Mouse (Mus musculus): ENCODE data around the gene Mdga2. TPM values are rescaled to one million over a fixed set of nuclear protein-coding genes. Genes with fewer than 3 reads are reported as not detected.

The Mdga2 gene
- polyA plus RNA-seq, 1 experiment from 2014 or later = 4.7 TPM

DNA sequence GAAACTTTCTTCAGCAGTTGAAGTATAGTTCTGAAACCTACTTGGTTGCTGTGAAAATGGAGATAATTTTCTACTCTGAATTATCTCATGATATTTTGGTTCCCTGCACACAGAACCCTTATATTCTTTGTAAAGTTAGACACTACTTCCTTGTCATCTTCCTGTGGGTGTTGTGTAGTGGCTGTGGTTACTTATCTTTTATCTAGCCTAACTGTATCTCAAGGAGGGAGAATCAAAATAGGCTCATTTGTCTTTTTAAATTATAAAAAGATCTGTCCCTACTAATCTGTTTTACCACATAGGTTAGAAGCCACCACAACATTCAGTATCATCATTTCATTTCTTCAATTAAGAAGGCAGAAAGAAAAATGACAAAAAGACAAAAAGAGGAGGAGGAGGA, 127.9 kb downstream of the Mdga2 start:
- no peaks in the 10 kb centered on the region for H3K36me3 ChIP-seq (ENCODE audit: control insufficient read depth, insufficient read depth, low read length)
- no peaks in the 10 kb centered on the region for H3K4me1 ChIP-seq (replicated peaks; ENCODE audit: control insufficient read depth, insufficient read depth, low read length)
- H3K9ac ChIP-seq (ENCODE audit: low read length) = no peak overlapping the region
- no peak for DNase-seq (ENCODE audit: low spot score)
- H3K27me3 ChIP-seq (ENCODE audit: control insufficient read depth, insufficient read depth, low read length) = no peaks in the 10 kb centered on the region
- no peaks in the 10 kb centered on the region for H3K9me3 ChIP-seq (ENCODE audit: control insufficient read depth, low read length)
- H3K4me3 ChIP-seq (ENCODE audit: low read depth, low read length) = no peak overlapping the region
- ATAC-seq (replicated peaks; ENCODE audit: low FRiP score) = no peak
- H3K27ac ChIP-seq (ENCODE audit: low read depth, low read length) = no peak overlapping the region
- H3K4me2 ChIP-seq (ENCODE audit: low read depth, low read length, severe bottlenecking) = no peak overlapping the region

DNA sequence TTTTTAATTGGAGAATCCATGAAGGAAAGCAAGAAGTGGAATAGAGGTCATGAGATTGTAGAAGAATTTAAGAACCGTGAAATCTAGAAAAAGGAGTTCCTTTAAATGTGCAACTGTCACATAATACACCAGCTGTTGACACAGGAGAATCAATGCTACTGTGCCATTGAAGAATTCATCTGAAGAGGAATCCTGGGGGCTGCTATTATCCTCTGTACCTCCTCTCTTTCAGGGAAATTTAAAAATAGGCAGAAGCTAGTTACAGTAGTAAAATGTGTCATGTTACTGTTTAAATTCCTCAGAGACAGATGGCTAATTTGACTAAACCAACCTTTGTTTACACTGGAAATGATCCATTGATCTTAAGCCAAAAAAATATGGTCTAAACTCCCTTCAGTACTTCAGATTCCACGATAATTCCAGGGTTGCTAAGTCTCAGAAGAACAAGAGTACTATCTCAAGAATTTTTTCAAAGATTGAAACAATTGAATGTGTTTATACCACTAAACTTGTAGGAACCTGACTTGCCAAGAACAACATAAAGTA, 131.9 kb downstream of the Mdga2 start:
- Histone ChIP-seq H3K4me1 (replicated peaks; ENCODE audit: control insufficient read depth, insufficient read depth, low read length) (no peaks in the 10 kb centered on the region), H3K4me2 (ENCODE audit: low read depth, low read length, severe bottlenecking) (no peak overlapping the region), H3K36me3 (ENCODE audit: control insufficient read depth, insufficient read depth, low read length) (no peaks in the 10 kb centered on the region), H3K9ac (ENCODE audit: low read length) (no peak overlapping the region), H3K27ac (ENCODE audit: low read depth, low read length) (no peak overlapping the region), H3K4me3 (ENCODE audit: low read depth, low read length) (no peak overlapping the region), H3K27me3 (ENCODE audit: control insufficient read depth, insufficient read depth, low read length) (no peaks in the 10 kb centered on the region), H3K9me3 (ENCODE audit: control insufficient read depth, low read length) (no peaks in the 10 kb centered on the region)
- DNase-seq (ENCODE audit: low spot score) = no peak
- 70% methylated on average over 2 of the region's 2 CpGs for WGBS
- ATAC-seq (replicated peaks; ENCODE audit: low FRiP score) = no peak

DNA sequence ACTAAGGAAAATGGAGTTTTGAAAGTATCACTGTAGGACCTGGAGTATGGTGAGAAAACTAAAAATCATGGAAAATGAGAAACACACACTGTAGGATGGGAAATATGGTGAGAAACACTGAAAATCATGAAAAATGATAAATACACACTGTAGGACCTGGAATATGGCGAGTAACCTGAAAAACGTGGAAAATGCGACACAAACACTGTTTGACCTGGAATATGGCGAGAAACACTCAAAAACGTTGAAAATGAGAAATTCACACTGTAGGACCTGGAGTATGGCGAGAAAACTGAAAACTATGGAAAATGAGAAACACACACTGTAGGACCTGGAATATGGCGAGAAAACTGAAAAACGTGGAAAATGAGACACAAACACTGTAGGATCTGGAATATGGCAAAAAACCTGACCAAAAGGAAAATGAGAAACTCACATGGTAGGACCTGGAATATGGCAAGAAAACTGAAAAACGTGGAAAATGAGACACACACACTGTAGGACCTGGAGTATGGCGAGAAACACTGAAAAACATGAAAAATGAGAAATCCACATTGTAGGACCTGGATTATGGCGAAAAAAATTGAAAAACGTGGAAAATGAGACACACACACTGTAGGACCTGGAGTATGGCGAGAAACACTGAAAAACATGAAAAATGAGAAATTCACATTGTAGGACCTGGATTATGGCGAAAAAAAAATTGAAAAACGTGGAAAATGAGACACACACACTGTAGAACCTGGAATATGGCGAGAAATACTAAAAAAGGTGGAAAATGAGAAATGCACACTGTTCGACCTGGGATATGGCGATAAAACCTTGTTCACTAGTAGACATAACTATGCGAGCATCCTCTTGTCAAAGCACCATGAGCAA, 163.0 kb downstream of the Mdga2 start:
- ATAC-seq (replicated peaks; ENCODE audit: low FRiP score) = peak; percentile 99
- Histone ChIP-seq H3K36me3 (ENCODE audit: control insufficient read depth, insufficient read depth, low read length) (no peaks in the 10 kb centered on the region), H3K4me1 (replicated peaks; ENCODE audit: control insufficient read depth, insufficient read depth, low read length) (no peaks in the 10 kb centered on the region), H3K9ac (ENCODE audit: low read length) (no peak overlapping the region), H3K9me3 (ENCODE audit: control insufficient read depth, low read length) (peaks cover 5% of the 10 kb centered on the region), H3K27ac (ENCODE audit: low read depth, low read length) (no peak overlapping the region), H3K4me3 (ENCODE audit: low read depth, low read length) (no peak overlapping the region), H3K4me2 (ENCODE audit: low read depth, low read length, severe bottlenecking) (no peak overlapping the region), H3K27me3 (ENCODE audit: control insufficient read depth, insufficient read depth, low read length) (no peaks in the 10 kb centered on the region)
- 72% methylated on average over 19 of the region's 19 CpGs for WGBS
- DNase-seq (ENCODE audit: low spot score) = no peak

DNA sequence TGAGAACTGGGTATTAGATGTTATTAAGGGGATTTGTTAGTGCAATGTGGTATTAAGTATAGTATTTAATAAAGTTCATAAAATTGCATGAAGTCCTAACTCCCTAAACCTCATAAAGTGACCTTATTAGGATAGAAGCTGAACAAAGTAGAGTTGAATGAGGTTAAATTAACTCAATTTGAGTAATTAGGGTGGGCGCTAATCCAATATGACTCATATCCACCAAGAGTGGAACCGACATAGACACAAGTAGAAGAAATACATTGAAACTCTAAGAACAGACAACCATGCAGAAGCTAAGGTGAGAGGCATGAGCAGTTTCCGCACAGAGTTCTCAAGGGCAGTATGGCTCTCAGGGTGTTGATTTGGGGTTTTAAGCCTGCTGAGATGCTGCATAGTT, 165.7 kb downstream of the Mdga2 start:
- Histone ChIP-seq H3K4me3 (ENCODE audit: low read depth, low read length) (no peak overlapping the region), H3K4me2 (ENCODE audit: low read depth, low read length, severe bottlenecking) (no peak overlapping the region), H3K36me3 (ENCODE audit: control insufficient read depth, insufficient read depth, low read length) (no peaks in the 10 kb centered on the region), H3K27ac (ENCODE audit: low read depth, low read length) (no peak overlapping the region), H3K9ac (ENCODE audit: low read length) (no peak overlapping the region), H3K27me3 (ENCODE audit: control insufficient read depth, insufficient read depth, low read length) (no peaks in the 10 kb centered on the region), H3K9me3 (ENCODE audit: control insufficient read depth, low read length) (peaks cover 5% of the 10 kb centered on the region), H3K4me1 (replicated peaks; ENCODE audit: control insufficient read depth, insufficient read depth, low read length) (no peaks in the 10 kb centered on the region)
- no peak for ATAC-seq (replicated peaks; ENCODE audit: low FRiP score)
- 92% methylated on average over 3 of the region's 3 CpGs for WGBS
- DNase-seq (ENCODE audit: low spot score) = no peak

DNA sequence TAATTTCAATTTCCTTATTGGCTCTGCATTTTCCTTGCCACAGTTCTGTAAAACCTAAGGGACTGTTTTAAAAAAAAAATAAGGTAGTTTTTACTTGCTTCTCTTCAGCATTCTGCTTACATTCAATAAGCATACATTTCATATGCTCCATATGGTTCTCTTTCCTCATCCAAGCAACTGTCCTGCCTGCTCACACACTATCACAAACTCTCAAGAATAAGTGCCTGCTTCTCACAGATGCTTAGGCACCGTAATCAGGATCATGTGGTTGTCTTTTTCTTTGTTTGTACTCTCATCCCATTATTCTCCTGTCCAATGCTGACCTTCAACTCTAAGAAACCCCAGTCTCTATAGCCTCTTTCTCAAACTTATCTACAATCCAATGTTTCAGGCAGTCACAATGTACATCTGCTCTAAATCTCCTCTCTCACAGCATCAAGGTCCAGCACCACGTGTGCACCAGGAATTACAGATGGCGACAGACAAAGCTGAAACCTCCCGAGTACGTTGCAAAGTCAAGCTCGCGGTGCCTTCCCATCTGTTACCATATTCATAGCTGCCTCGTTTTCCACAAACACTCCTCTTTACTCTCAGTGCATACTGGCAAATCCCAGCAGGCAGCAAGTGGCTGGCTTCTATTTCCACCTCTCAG, 177.1 kb downstream of the Mdga2 start:
- H3K4me3 ChIP-seq (ENCODE audit: low read depth, low read length) = no peak overlapping the region
- H3K36me3 ChIP-seq (ENCODE audit: control insufficient read depth, insufficient read depth, low read length) = no peaks in the 10 kb centered on the region
- H3K4me1 ChIP-seq (replicated peaks; ENCODE audit: control insufficient read depth, insufficient read depth, low read length) = no peaks in the 10 kb centered on the region
- ATAC-seq (replicated peaks; ENCODE audit: low FRiP score) = peak; percentile 44; the same call in 1 of the 2 replicates
- DNase-seq (ENCODE audit: low spot score) = no peak
- H3K27me3 ChIP-seq (ENCODE audit: control insufficient read depth, insufficient read depth, low read length) = no peaks in the 10 kb centered on the region
- no peak overlapping the region for H3K9ac ChIP-seq (ENCODE audit: low read length)
- H3K27ac ChIP-seq (ENCODE audit: low read depth, low read length) = no peak overlapping the region
- 75% methylated on average over 8 of the region's 8 CpGs for WGBS
- no peak overlapping the region for H3K4me2 ChIP-seq (ENCODE audit: low read depth, low read length, severe bottlenecking)
- H3K9me3 ChIP-seq (ENCODE audit: control insufficient read depth, low read length) = no peaks in the 10 kb centered on the region

DNA sequence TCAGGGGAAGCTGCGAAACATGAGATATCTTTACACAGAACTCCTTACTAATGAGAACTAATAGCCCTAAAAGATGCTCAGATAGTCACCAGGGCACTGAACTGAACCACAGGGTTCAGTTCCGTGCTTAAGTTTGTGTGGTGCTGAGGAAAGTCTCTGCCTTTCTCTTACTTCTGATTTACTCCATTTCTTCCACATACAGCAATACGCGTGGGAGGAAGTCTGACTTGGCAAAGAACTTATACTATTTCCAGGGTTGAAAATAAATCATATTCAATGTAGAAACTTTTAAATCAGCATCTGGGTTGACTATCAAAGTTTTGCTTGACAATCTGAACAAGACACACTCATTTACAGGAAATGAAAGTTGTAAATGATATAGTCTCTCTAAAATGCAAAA, 180.5 kb downstream of the Mdga2 start:
- 91% methylated on average over 4 of the region's 4 CpGs for WGBS
- ATAC-seq (replicated peaks; ENCODE audit: low FRiP score) (no peak), DNase-seq (ENCODE audit: low spot score) (no peak)
- H3K4me1 ChIP-seq (replicated peaks; ENCODE audit: control insufficient read depth, insufficient read depth, low read length) = no peaks in the 10 kb centered on the region
- no peak overlapping the region for H3K4me2 ChIP-seq (ENCODE audit: low read depth, low read length, severe bottlenecking)
- H3K36me3 ChIP-seq (ENCODE audit: control insufficient read depth, insufficient read depth, low read length) = no peaks in the 10 kb centered on the region
- no peaks in the 10 kb centered on the region for H3K9me3 ChIP-seq (ENCODE audit: control insufficient read depth, low read length)
- H3K4me3 ChIP-seq (ENCODE audit: low read depth, low read length) = no peak overlapping the region
- H3K27me3 ChIP-seq (ENCODE audit: control insufficient read depth, insufficient read depth, low read length) = no peaks in the 10 kb centered on the region
- H3K27ac ChIP-seq (ENCODE audit: low read depth, low read length) = no peak overlapping the region
- H3K9ac ChIP-seq (ENCODE audit: low read length) = no peak overlapping the region

DNA sequence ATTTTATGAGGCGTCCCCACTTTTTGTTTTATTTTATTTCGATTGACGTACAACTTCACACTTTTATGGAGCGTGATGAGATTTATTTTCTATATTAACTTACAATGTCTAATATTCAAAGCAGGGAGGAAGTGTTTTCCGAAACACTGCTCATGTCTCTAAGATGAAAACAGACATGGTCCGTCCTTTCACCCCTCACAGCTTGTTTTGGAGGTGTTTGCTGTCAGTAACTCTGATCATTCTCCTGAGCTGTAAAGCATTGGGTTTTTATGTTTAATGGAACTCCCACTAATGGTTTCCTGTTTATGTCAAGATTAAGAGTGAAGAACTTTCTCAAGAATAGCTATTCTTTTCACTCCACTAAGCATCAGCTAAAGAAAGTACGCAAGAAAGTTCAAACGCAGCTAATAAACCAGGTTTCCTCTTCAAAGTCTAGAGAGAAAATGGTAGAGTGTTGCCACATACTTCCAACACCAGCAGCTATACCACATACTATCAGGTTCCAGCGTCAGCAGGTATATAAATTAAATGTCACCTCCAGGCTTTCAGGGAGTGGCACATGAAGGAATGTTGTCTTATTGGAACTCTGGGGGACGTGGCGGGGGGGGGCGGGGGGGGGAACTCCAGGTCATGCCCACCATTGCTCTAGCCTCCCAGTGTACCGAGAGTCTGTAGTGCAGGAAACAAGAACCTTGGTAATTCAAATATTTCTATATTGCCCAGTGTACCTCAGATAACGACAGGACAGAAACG, 186.7 kb downstream of the Mdga2 start:
- Histone ChIP-seq H3K4me1 (replicated peaks; ENCODE audit: control insufficient read depth, insufficient read depth, low read length) (no peaks in the 10 kb centered on the region), H3K9me3 (ENCODE audit: control insufficient read depth, low read length) (no peaks in the 10 kb centered on the region), H3K36me3 (ENCODE audit: control insufficient read depth, insufficient read depth, low read length) (no peaks in the 10 kb centered on the region), H3K4me2 (ENCODE audit: low read depth, low read length, severe bottlenecking) (no peak overlapping the region), H3K27me3 (ENCODE audit: control insufficient read depth, insufficient read depth, low read length) (no peaks in the 10 kb centered on the region), H3K9ac (ENCODE audit: low read length) (no peak overlapping the region), H3K27ac (ENCODE audit: low read depth, low read length) (no peak overlapping the region), H3K4me3 (ENCODE audit: low read depth, low read length) (no peak overlapping the region)
- WGBS = 87% methylated on average over 15 of the region's 15 CpGs
- ATAC-seq (replicated peaks; ENCODE audit: low FRiP score) (no peak), DNase-seq (ENCODE audit: low spot score) (no peak)

DNA sequence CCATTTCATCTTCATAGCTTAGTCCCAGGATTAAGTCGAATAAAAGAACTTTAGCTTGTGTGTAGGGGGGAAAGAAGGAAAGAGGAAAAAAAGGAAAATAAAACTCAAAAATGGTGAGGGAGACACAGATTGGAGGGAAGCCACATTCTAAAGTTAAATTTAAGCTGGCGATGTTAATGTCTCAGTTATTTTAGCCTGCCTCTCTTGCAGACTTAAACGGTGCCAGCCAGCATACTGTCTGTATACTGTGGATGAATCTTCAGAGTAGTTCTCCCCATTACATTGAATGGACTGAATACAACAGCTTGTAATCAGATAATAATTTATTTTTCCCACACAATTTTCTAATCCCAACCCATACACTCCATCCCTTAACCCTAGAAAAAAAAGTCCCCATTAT, 205.2 kb downstream of the Mdga2 start:
- H3K36me3 ChIP-seq (ENCODE audit: control insufficient read depth, insufficient read depth, low read length) = no peaks in the 10 kb centered on the region
- no peaks in the 10 kb centered on the region for H3K4me1 ChIP-seq (replicated peaks; ENCODE audit: control insufficient read depth, insufficient read depth, low read length)
- no peak for ATAC-seq (replicated peaks; ENCODE audit: low FRiP score)
- H3K9ac ChIP-seq (ENCODE audit: low read length) = no peak overlapping the region
- no peaks in the 10 kb centered on the region for H3K27me3 ChIP-seq (ENCODE audit: control insufficient read depth, insufficient read depth, low read length)
- 96% methylated on average over 3 of the region's 3 CpGs for WGBS
- no peak overlapping the region for H3K4me2 ChIP-seq (ENCODE audit: low read depth, low read length, severe bottlenecking)
- H3K4me3 ChIP-seq (ENCODE audit: low read depth, low read length) = no peak overlapping the region
- no peaks in the 10 kb centered on the region for H3K9me3 ChIP-seq (ENCODE audit: control insufficient read depth, low read length)
- DNase-seq (ENCODE audit: low spot score) = no peak
- no peak overlapping the region for H3K27ac ChIP-seq (ENCODE audit: low read depth, low read length)

Data from forebrain, embryonic 11.5 days (tissue).